ENCODE assay signal across 13 mouse cellular contexts in the genomic region with DNA sequence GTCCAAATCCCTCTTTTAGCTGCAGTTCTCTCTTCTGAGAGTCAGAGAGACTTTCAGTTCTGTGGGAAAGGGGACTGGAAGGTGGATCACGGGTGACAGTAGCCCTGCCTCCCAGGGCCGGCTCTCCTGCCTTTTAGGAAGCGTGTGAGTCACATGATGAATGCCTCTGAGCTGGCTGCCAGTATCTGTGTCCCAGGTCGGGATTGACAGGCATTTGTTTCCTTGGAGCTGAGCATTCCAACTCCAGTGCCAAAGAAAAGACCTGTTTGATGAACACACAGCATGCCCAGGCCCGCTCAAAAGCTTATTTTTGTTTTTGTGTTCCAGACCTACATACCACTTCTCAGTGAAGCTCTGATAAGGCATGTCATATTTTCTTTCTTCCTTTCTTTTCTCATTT. TPM values are rescaled to one million over a fixed set of nuclear protein-coding genes. Genes with fewer than 3 reads are reported as not detected.
DNase-seq lines count a peak whose midpoint lies in the region; ATAC-seq and TF ChIP-seq lines count a peak whose summit lies in the region.
"Had no signal": no experiment of that assay in that cellular context is flagged by ENCODE, and none has a peak within 500 bp of the region (broad histone marks: within the 10 kb centered on the region; RNA-seq: fewer than 3 reads in every experiment).

No protein-coding gene starts in this region.

- DNase-seq in forebrain, embryonic 14.5 days (ENCODE audit: low spot score): peak; percentile 12
- DNase-seq in forebrain, postnatal 0 days: no peak
- peak; percentile 53 for DNase-seq in lung, postnatal 36 days
- no peak for DNase-seq in lung, postnatal 0 days (ENCODE audit: low spot score)
- DNase-seq in embryonic facial prominence, embryonic 14.5 days (ENCODE audit: low spot score): peak; percentile 81
- DNase-seq in layer of hippocampus, adult 11-12 months (ENCODE audit: low spot score): no peak
- DNase-seq: B cell, adult 2 months; cerebellum, postnatal 10 days had no signal

- H3K36me3 ChIP-seq in forebrain, embryonic 14.5 days (ENCODE audit: control insufficient read depth, insufficient read depth, low read length): no peaks in the 10 kb centered on the region
- no peaks in the 10 kb centered on the region for H3K36me3 ChIP-seq in forebrain, postnatal 0 days (ENCODE audit: insufficient read depth)
- no peaks in the 10 kb centered on the region for H3K36me3 ChIP-seq in lung, postnatal 0 days (ENCODE audit: insufficient read depth, low read length)
- H3K36me3 ChIP-seq in embryonic facial prominence, embryonic 14.5 days (ENCODE audit: control insufficient read depth, insufficient read depth, low read length): no peaks in the 10 kb centered on the region
- no peaks in the 10 kb centered on the region for H3K36me3 ChIP-seq in limb, embryonic 15.5 days
- H3K36me3 ChIP-seq in intestine, embryonic 15.5 days: no peaks in the 10 kb centered on the region
- H3K36me3 ChIP-seq: forebrain, embryonic 12.5 days; hindbrain, embryonic 15.5 days; limb, embryonic 12.5 days had no signal

- ATAC-seq in forebrain, embryonic 14.5 days: no peak
- no peak for ATAC-seq in forebrain, postnatal 0 days
- ATAC-seq in lung, postnatal 0 days: no peak
- peak; percentile 53; the same call in 1 of the 2 replicates for ATAC-seq in embryonic facial prominence, embryonic 14.5 days (ENCODE audit: low read depth)
- no peak for ATAC-seq in limb, embryonic 15.5 days (ENCODE audit: insufficient number of reproducible peaks, low FRiP score, low TSS enrichment, low read depth)
- no peak for ATAC-seq in intestine, embryonic 15.5 days

- H3K4me3 ChIP-seq in forebrain, embryonic 14.5 days (ENCODE audit: low read depth, low read length): no peak overlapping the region
- H3K4me3 ChIP-seq in forebrain, postnatal 0 days (ENCODE audit: low read depth, low read length): no peak overlapping the region
- H3K4me3 ChIP-seq in lung, postnatal 0 days (ENCODE audit: low read depth, low read length): no peak overlapping the region
- H3K4me3 ChIP-seq in embryonic facial prominence, embryonic 14.5 days (ENCODE audit: low read depth, low read length): no peak overlapping the region
- no peak overlapping the region for H3K4me3 ChIP-seq in limb, embryonic 15.5 days
- no peak overlapping the region for H3K4me3 ChIP-seq in intestine, embryonic 15.5 days (replicated peaks)
- H3K4me3 ChIP-seq: forebrain, embryonic 12.5 days; hindbrain, embryonic 15.5 days; limb, embryonic 12.5 days had no signal

- 38% methylated on average over 5 of the region's 5 CpGs for WGBS in forebrain, embryonic 14.5 days
- WGBS in forebrain, postnatal 0 days: 29% methylated on average over 5 of the region's 5 CpGs
- WGBS in lung, postnatal 0 days: 41% methylated on average over 5 of the region's 5 CpGs
- WGBS in embryonic facial prominence, embryonic 14.5 days: 36% methylated on average over 5 of the region's 5 CpGs
- 43% methylated on average over 5 of the region's 5 CpGs for WGBS in limb, embryonic 15.5 days
- 42% methylated on average over 5 of the region's 5 CpGs for WGBS in intestine, embryonic 15.5 days

- no peaks in the 10 kb centered on the region for H3K4me1 ChIP-seq in forebrain, embryonic 14.5 days (ENCODE audit: control insufficient read depth, insufficient read depth, low read length)
- no peaks in the 10 kb centered on the region for H3K4me1 ChIP-seq in forebrain, postnatal 0 days (ENCODE audit: insufficient read depth)
- no peaks in the 10 kb centered on the region for H3K4me1 ChIP-seq in lung, postnatal 0 days (ENCODE audit: insufficient read depth, low read depth, low read length)
- peaks cover 14% of the 10 kb centered on the region for H3K4me1 ChIP-seq in embryonic facial prominence, embryonic 14.5 days (ENCODE audit: control insufficient read depth, insufficient read depth, low read length)
- H3K4me1 ChIP-seq in limb, embryonic 15.5 days: peaks cover 6% of the 10 kb centered on the region; the same call in 1 of the 2 replicates
- 0 out of 2 replicates have a peak, but pooled peaks cover 6% of the 10 kb centered on the region for H3K4me1 ChIP-seq in intestine, embryonic 15.5 days (replicated peaks)
- H3K4me1 ChIP-seq: hindbrain, embryonic 15.5 days had no signal

- no peaks in the 10 kb centered on the region for H3K9me3 ChIP-seq in forebrain, embryonic 14.5 days (replicated peaks; ENCODE audit: control insufficient read depth, low read length)
- H3K9me3 ChIP-seq in forebrain, postnatal 0 days (ENCODE audit: low read length): no peaks in the 10 kb centered on the region
- H3K9me3 ChIP-seq in lung, postnatal 0 days (ENCODE audit: low read length): no peaks in the 10 kb centered on the region
- H3K9me3 ChIP-seq in embryonic facial prominence, embryonic 14.5 days (ENCODE audit: control insufficient read depth, low read length): no peaks in the 10 kb centered on the region
- H3K9me3 ChIP-seq in limb, embryonic 15.5 days: no peaks in the 10 kb centered on the region
- H3K9me3 ChIP-seq in intestine, embryonic 15.5 days: no peaks in the 10 kb centered on the region
- H3K9me3 ChIP-seq: forebrain, embryonic 12.5 days; hindbrain, embryonic 15.5 days; limb, embryonic 12.5 days had no signal

- no peaks in the 10 kb centered on the region for H3K27me3 ChIP-seq in forebrain, embryonic 14.5 days (replicated peaks; ENCODE audit: control insufficient read depth, insufficient read depth, low read length)
- no peaks in the 10 kb centered on the region for H3K27me3 ChIP-seq in forebrain, postnatal 0 days (ENCODE audit: insufficient read depth, low read length)
- H3K27me3 ChIP-seq in lung, postnatal 0 days (replicated peaks; ENCODE audit: insufficient read depth, low read length): no peaks in the 10 kb centered on the region
- no peaks in the 10 kb centered on the region for H3K27me3 ChIP-seq in embryonic facial prominence, embryonic 14.5 days (replicated peaks; ENCODE audit: control insufficient read depth, insufficient read depth, low read length)
- no peaks in the 10 kb centered on the region for H3K27me3 ChIP-seq in limb, embryonic 15.5 days
- no peaks in the 10 kb centered on the region for H3K27me3 ChIP-seq in intestine, embryonic 15.5 days (replicated peaks)
- H3K27me3 ChIP-seq: forebrain, embryonic 12.5 days; hindbrain, embryonic 15.5 days; limb, embryonic 12.5 days had no signal

- H3K4me2 ChIP-seq in forebrain, embryonic 14.5 days (ENCODE audit: low read length): no peak overlapping the region
- no peak overlapping the region for H3K4me2 ChIP-seq in forebrain, postnatal 0 days (ENCODE audit: low read depth)
- no peak overlapping the region for H3K4me2 ChIP-seq in lung, postnatal 0 days (replicated peaks; ENCODE audit: low read depth, low read length)
- no peak overlapping the region for H3K4me2 ChIP-seq in embryonic facial prominence, embryonic 14.5 days (ENCODE audit: low read depth, low read length)
- no peak overlapping the region for H3K4me2 ChIP-seq in limb, embryonic 15.5 days
- H3K4me2 ChIP-seq in intestine, embryonic 15.5 days (replicated peaks): no peak overlapping the region
- H3K4me2 ChIP-seq: forebrain, embryonic 12.5 days; hindbrain, embryonic 15.5 days; limb, embryonic 12.5 days had no signal

- no peak for TF ChIP-seq EP300 in lung, postnatal 0 days (IDR thresholded peaks at IDR 0.05)

- no peak overlapping the region for H3K9ac ChIP-seq in forebrain, embryonic 14.5 days (ENCODE audit: low read length)
- no peak overlapping the region for H3K9ac ChIP-seq in forebrain, postnatal 0 days
- no peak overlapping the region for H3K9ac ChIP-seq in lung, postnatal 0 days (replicated peaks; ENCODE audit: low read depth)
- H3K9ac ChIP-seq in embryonic facial prominence, embryonic 14.5 days (ENCODE audit: low read depth, low read length): no peak overlapping the region
- H3K9ac ChIP-seq in limb, embryonic 15.5 days: no peak overlapping the region
- no peak overlapping the region for H3K9ac ChIP-seq in intestine, embryonic 15.5 days
- H3K9ac ChIP-seq: forebrain, embryonic 12.5 days; hindbrain, embryonic 15.5 days; limb, embryonic 12.5 days had no signal

- no peak overlapping the region for H3K27ac ChIP-seq in forebrain, embryonic 14.5 days (ENCODE audit: low read depth, low read length)
- no peak overlapping the region for H3K27ac ChIP-seq in forebrain, postnatal 0 days (ENCODE audit: low read depth, low read length)
- H3K27ac ChIP-seq in lung, postnatal 0 days (ENCODE audit: low read length): no peak overlapping the region
- peak overlapping the region; percentile 48; the same call in 1 of the 2 replicates for H3K27ac ChIP-seq in embryonic facial prominence, embryonic 14.5 days (replicated peaks; ENCODE audit: low read depth, low read length)
- H3K27ac ChIP-seq in limb, embryonic 15.5 days: 0 out of 2 replicates have a peak overlapping the region, but pooled peaks have one; percentile 28
- no peak overlapping the region for H3K27ac ChIP-seq in intestine, embryonic 15.5 days
- H3K27ac ChIP-seq: forebrain, embryonic 12.5 days; hindbrain, embryonic 15.5 days; limb, embryonic 12.5 days had no signal

- no peak for TF ChIP-seq CTCF in forebrain, postnatal 0 days (IDR thresholded peaks at IDR 0.05; ENCODE audit: low read depth)
- TF ChIP-seq CTCF in lung, postnatal 0 days (IDR thresholded peaks at IDR 0.05): no peak

RNA-seq across cellular contexts. Expression of gene Cebpg, which starts 20.3 kb away (rescaled TPM):
- polyA plus RNA-seq in forebrain, embryonic 14.5 days (2014; fragmentation: Nextera tagmentation; extraction: Ambion mirVana): 42.5 and 43.5 TPM in 2 replicates
- 16.5 and 23.2 TPM in 2 replicates for total RNA-seq in forebrain, postnatal 0 days (2014; rRNA removed)
- polyA plus RNA-seq in forebrain, postnatal 0 days (2015; fragmentation: Nextera tagmentation; extraction: Ambion mirVana): 8.5 and 14.5 TPM in 2 replicates
- 46.7 and 47.4 TPM in 2 replicates for polyA plus RNA-seq in lung, postnatal 0 days (2015; fragmentation: Nextera tagmentation; extraction: Ambion mirVana)
- 39.3 and 44.3 TPM in 2 replicates for polyA plus RNA-seq in embryonic facial prominence, embryonic 14.5 days (2014; fragmentation: Nextera tagmentation; extraction: Ambion mirVana)
- polyA plus RNA-seq in limb, embryonic 15.5 days (2015; fragmentation: Nextera tagmentation; extraction: Ambion mirVana): 36.6 and 43.0 TPM in 2 replicates
- 44.5 and 45.3 TPM in 2 replicates for polyA plus RNA-seq in intestine, embryonic 15.5 days (2015; fragmentation: Nextera tagmentation; extraction: Ambion mirVana)

RNA-seq across cellular contexts. Expression of gene Cebpa, which starts 42.4 kb away (rescaled TPM):
- polyA plus RNA-seq in forebrain, embryonic 14.5 days (2014; fragmentation: Nextera tagmentation; extraction: Ambion mirVana): 0.38 and 0.62 TPM in 2 replicates
- 3.6 and 5.0 TPM in 2 replicates for total RNA-seq in forebrain, postnatal 0 days (2014; rRNA removed)
- polyA plus RNA-seq in forebrain, postnatal 0 days (2015; fragmentation: Nextera tagmentation; extraction: Ambion mirVana): 0.80 and 0.93 TPM in 2 replicates
- polyA plus RNA-seq in lung, postnatal 0 days (2015; fragmentation: Nextera tagmentation; extraction: Ambion mirVana): 28.9 and 29.8 TPM in 2 replicates
- polyA plus RNA-seq in embryonic facial prominence, embryonic 14.5 days (2014; fragmentation: Nextera tagmentation; extraction: Ambion mirVana): 8.7 and 10.9 TPM in 2 replicates
- polyA plus RNA-seq in limb, embryonic 15.5 days (2015; fragmentation: Nextera tagmentation; extraction: Ambion mirVana): 13.6 and 16.5 TPM in 2 replicates
- 13.9 and 14.1 TPM in 2 replicates for polyA plus RNA-seq in intestine, embryonic 15.5 days (2015; fragmentation: Nextera tagmentation; extraction: Ambion mirVana)

Comparison
In these comparisons a context has a peak if more than half of its experiments do, and no peak if none do; other contexts are left out.
1. DNase-seq: peak in forebrain, embryonic 14.5 days (single experiment), lung, postnatal 36 days (single experiment) and embryonic facial prominence, embryonic 14.5 days (single experiment); none in forebrain, postnatal 0 days (single experiment), lung, postnatal 0 days (single experiment) and layer of hippocampus, adult 11-12 months (single experiment).
2. H3K27ac ChIP-seq: peak in embryonic facial prominence, embryonic 14.5 days (single experiment) and limb, embryonic 15.5 days (single experiment); none in forebrain, embryonic 14.5 days (single experiment), forebrain, postnatal 0 days (single experiment), lung, postnatal 0 days (single experiment) and intestine, embryonic 15.5 days (single experiment).